Mouse (Mus musculus) activated CD4-positive, CD25-positive, alpha-beta regulatory T cell (primary cell): ENCODE data around the gene B3gat3. TPM values are rescaled to one million over a fixed set of nuclear protein-coding genes. Genes with fewer than 3 reads are reported as not detected.

Experiments
- polyA plus RNA-seq, 2 experiments: library from polyadenylated mRNA; unstranded; fragments of 100-300 nt; shearing (Covaris generic); gene quantifications; one replicate each; pipeline ENCODE4 v1.2.1; 2017

Gene B3gat3
- 10 to 100 TPM; 32.7 to 61.4 TPM for polyA plus RNA-seq

GRCm38 (mm10) chr19:8920073-8920736 is at the start of gene B3gat3:
TSS of gene B3gat3 (plus strand) at chr19:8920374.

GRCm38 (mm10) chr19:8871267-8872186 is 48.6 kb upstream of the B3gat3 start, which contains the start of gene Ubxn1:
TSS of gene Ubxn1 (plus strand) at chr19:8871496.

DNA sequence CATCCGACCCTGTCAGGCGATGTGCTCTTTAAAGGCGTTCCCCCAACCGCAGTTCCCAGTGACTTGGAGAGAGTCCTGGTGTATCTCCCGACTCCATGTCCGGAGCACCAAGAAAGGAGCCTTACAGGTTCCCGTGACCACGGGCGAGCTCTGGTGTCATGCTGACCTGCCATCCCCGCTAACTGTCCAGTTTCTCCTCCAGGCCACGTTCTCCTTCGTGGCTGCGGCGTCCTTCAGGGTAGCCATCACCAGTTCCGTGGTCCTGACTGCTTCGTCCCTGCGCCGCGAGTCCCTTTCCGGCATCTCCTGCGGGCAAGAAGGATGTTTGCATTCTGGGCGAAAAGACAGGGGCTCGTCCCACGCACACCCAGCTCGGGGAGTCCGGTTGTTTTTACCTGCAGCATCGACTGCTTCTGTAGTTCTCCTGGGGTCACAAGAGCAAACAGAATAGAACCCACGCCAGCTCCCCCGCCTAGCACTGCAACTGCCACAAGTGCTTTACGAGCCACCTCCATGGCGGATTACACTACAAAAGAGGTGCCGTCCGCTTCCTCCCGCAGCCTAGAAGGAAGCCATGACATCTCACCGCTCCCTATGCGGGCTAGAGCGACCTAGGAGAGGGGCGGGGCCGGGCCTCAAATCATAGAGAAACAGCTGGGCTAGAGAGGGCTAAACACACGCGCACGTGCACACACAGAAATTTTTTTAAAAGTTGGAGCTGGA is 39.7 kb upstream of the B3gat3 start, which contains the start of gene Uqcc3:
Uqcc3 (minus strand) TSS at position 613 of the 723 bp plus-strand sequence.

DNA sequence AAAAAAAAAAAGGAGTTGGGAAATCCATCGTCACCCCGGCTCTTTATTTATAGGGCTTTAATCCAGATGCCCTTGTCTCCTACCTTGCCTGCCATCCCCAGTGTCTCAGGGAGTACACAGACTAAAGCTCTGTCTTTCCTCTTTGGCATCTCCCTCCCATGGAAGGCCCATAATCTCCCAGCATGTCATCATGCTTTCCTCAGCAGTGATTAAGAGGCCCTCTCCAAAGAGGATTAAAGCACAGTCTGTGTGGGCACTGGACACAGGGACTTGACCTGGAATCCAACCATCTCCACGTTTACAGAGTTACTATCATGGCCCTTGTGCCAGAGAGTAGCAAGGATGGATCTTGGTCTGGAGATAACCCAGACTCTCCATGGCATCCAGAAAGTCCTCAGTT is 36.6 kb upstream of the B3gat3 start, which contains the start of the genes Lbhd1 and Gm49403:
Lbhd1 (plus strand) TSS at position 117 of the 400 bp plus-strand sequence.
Gm49403 (plus strand) TSS at position 315 of the 400 bp plus-strand sequence.

GRCm38 (mm10) chr19:8888511-8889385 is 31.4 kb upstream of the B3gat3 start, which contains the start of the genes 1810009A15Rik and Gm49416:
TSS of gene 1810009A15Rik (plus strand) at chr19:8888853.
TSS of gene Gm49416 (plus strand) at chr19:8888926.

GRCm38 (mm10) chr19:8892829-8893766 is 27.1 kb upstream of the B3gat3 start, which contains the start of gene Ints5:
TSS of gene Ints5 (plus strand) at chr19:8893005.

DNA sequence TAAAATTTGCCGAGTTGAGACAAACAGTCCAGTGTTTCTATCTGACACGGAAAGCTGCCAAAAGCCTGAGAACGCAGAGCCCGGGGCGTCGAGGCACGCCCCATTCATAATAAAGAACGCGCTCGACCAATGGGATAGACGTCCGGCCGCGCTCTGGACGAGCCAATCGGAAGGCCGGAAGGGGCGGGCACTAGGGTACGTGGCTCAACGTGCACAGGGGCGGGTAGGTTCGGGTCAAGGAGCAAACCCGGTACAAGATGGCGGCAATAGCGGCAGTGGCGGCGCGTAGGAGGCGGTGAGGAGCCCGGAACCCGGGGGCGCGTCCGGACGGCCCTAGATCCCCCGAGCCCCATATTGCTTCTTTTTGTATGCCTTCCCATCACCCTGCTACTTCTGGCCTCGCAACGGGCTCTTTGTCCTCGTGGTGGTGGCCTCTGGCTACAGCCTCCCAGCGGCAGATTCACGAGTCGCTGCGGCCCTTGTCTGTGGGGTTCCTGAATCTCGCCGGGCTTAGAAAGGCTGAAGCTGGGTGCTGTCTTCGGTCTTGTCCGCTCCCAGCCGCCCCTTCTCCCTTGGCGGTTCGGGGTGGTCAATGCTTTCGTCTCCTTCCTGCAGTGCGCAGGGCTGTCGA is 22.2 kb upstream of the B3gat3 start, which contains the start of gene Ganab:
Ganab (plus strand) TSS at position 207 of the 631 bp plus-strand sequence.

DNA sequence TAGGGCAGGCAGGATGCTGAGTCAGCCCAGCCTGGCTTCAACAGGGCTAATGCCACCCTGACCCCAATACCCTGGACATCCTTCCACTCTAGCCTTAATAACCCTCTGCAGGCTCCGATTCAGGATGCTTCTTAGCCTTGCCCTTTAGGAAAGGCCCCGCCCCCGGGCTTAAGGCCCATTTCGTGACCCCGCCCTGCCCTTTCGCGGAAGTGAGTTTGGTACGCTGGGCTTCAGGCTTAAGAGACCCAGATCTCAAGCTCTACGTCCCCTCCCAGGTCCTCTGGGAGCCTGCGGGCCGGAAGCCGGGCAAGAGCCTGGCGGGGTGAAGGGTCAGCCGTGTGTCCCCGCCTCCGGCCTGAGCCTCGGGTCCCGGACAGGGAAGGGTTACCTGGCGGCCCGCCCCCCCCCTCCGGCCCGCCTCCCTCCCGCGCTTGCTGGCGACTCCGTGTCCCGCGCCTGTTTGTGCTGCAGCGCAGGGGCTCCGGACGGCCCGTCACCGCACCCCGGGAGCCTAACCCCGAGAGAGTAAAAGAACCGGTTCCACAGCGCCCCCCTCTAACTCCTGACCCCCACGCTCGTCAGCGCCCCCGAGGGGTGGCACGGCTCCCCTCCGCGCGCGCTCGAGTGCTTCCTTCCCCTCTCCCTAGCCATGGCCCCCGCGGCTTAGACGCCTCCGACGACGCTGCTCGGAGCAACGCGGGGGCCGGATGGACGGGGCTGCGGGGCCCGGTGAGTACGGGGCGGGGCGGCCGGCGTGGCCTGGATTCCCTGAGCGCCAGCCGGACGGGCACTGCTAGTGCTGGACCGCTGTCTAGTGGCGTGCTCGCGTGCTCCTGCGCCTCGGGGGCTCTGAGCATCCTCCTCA is 9.3 kb downstream of the B3gat3 start, which contains the start of the genes Rom1 and Eml3:
Rom1 (minus strand) TSS at position 133 of the 865 bp plus-strand sequence.
Eml3 (plus strand) TSS at position 329 of the 865 bp plus-strand sequence.

DNA sequence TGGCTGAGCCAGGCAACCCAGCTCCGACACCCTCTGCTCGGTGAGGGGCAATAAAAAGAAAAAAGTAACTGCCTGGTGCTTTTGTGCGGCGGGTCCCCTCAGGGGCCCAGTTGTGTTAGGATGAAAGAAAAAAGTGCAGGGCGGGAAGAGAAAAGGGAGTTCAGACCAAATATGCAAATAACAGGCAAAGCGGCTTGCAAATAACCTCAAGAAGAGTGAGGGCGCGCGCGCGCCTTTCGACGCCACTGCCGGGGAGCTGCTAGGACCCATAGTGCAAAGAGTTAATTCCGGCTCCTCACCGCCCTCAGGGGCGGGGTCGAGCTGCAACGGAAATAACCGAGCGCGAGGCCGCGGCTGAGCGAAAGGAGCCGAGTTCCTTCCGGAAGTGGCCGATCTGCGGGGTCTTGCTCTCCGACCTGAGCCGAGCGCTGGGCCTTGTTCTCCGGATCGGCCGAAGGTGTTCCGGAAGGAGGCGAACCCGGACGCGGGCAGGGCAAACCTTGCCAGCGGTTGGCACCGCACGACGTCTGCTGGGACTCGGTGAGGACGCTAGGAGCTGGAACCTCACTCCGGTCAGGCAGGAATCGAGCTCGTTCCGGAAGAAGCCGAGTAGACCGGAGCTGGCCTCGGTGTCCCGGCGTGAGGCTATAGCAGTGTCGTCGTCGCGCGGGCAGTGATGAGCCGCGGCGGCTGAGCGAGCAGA is 21.5 kb downstream of the B3gat3 start, which contains the start of gene Mta2:
Mta2 (plus strand) TSS at position 361 of the 703 bp plus-strand sequence.

GRCm38 (mm10) chr19:8953135-8954039 is 33.2 kb downstream of the B3gat3 start, which contains the start of gene Tut1:
TSS of gene Tut1 (plus strand) at chr19:8953847.

DNA sequence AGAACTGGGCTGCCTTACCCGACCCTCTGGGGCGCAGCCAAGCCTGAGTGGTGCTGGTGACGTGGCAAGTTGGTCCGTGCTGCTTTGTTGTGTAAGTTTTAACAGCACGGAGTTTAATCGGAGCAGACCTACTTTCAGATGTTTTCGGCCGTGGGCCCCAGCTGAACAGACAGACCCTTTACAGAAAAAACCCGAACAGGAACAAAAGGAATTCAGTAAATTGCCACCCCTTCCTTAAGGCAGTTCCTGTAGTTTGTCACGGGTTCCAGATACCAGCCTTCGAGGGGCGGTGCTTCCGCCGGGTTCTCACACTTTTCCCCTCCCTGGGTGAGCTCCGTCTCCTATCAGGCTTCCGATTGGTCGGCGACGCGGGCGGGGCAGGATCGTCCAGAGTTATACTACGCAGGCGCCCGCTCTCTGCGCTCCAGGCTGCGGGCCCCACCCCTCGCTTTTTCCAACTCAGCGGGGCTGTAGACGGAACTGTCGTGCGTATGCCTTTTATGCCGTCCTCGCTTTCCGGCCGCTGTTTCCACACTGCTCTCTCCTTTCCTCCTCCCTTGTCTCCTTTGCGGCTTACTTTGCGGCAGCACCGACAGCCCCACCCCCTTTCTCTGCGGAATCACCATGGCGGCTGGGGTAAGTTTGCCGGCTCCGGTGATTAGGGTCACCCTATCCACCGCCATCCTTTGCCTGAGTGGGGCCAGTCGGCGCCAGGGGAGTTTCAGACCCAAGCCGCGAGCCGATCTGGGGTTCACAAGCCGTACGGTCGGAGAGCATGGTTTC is 46.6 kb downstream of the B3gat3 start, which contains the start of gene Eef1g:
Eef1g (plus strand) TSS at position 452 of the 783 bp plus-strand sequence.

